Mouse (Mus musculus) bone marrow macrophage, adult 2 months (primary cell): Measurements from ENCODE around the gene Rabif.

Source experiments
- CTCF ChIP-seq: IDR thresholded peaks from 2 replicates; pipeline ENCODE4 v1.5.1; 2012; ENCODE audit warnings: low read depth, mild to moderate bottlenecking, low read length, moderate library complexity
- POLR2A ChIP-seq: IDR thresholded peaks from 2 replicates; pipeline ENCODE4 v1.6.1; 2012; ENCODE audit warnings: mild to moderate bottlenecking, low read depth, low read length, borderline replicate concordance

GRCm38 (mm10) chr1:134524424-134524823, 30.0 kb downstream of the Rabif start:
- TF ChIP-seq CTCF, result peak; percentile 35
- no peak for TF ChIP-seq POLR2A
